Mouse (Mus musculus) limb, embryonic 15.5 days (tissue): ENCODE results near the gene Cep112. TPM values are rescaled to one million over a fixed set of nuclear protein-coding genes. Genes with fewer than 3 reads are reported as not detected.
"Not testable (repeated sequence)": the region's sequence is repeated elsewhere in the genome, so short reads cannot be mapped to it uniquely, and the experiment has no call there.

Source experiments
- ATAC-seq: fragments of 200-750 bp; cut with Nextera tagmentation; 2 replicates; pipeline ENCODE4 v1.8.0; 2017; ENCODE audit warnings: low read depth, moderate TSS enrichment; ENCODE audit not compliant: insufficient number of reproducible peaks, low FRiP score, low TSS enrichment
- H3K27ac ChIP-seq: fragments of 300-500 bp; sonication (generic); 2 replicates; pipeline ENCODE4 v1.5.1; 2015; ENCODE audit warnings: moderate library complexity, mild to moderate bottlenecking, inconsistent platforms
- H3K27me3 ChIP-seq: fragments of 300-500 bp; sonication (generic); 2 replicates; pipeline ENCODE4 v1.6.1; 2015; ENCODE audit warnings: inconsistent platforms
- H3K36me3 ChIP-seq: fragments of 300-500 bp; sonication (generic); 2 replicates; pipeline ENCODE4 v1.6.1; 2015; ENCODE audit warnings: inconsistent platforms
- H3K4me1 ChIP-seq: fragments of 300-500 bp; sonication (generic); 2 replicates; pipeline ENCODE4 v1.6.1; 2015; ENCODE audit warnings: inconsistent platforms
- H3K4me2 ChIP-seq: fragments of 300-500 bp; sonication (generic); 2 replicates; pipeline ENCODE4 v1.6.1; 2015; ENCODE audit warnings: mild to moderate bottlenecking, inconsistent platforms
- H3K4me3 ChIP-seq: fragments of 300-500 bp; sonication (generic); 2 replicates; pipeline ENCODE4 v1.5.1; 2015; ENCODE audit warnings: mild to moderate bottlenecking, inconsistent platforms
- H3K9ac ChIP-seq: fragments of 300-500 bp; sonication (generic); 2 replicates; pipeline ENCODE4 v1.6.1; 2015; ENCODE audit warnings: inconsistent platforms
- H3K9me3 ChIP-seq: fragments of 300-500 bp; sonication (generic); 2 replicates; pipeline ENCODE4 v1.6.1; 2016; ENCODE audit warnings: inconsistent platforms
- WGBS: fragments of 180-500 bp; shearing (Covaris S2); methylation state at CpG from one replicate; pipeline ENCODE4 v1.1.7; 2015; 5-methylcytosine and 5-hydroxymethylcytosine counted together
- polyA plus RNA-seq: library from polyadenylated mRNA; unstranded; fragments of >200 nt; fragmentation: Nextera tagmentation; extraction: Ambion mirVana; gene quantifications from 2 replicates; pipeline ENCODE4 v1.2.1, GENCODE M21; 2015

Cep112 gene
- polyA plus RNA-seq, 1 experiment from 2014 or later = 15.0 TPM

GRCm38 (mm10) chr11:108858846-108859245, 433.9 kb downstream of the Cep112 start:
- Histone ChIP-seq H3K27me3 (no peaks in the 10 kb centered on the region), H3K9me3 (no peaks in the 10 kb centered on the region), H3K4me1 (peaks cover 19% of the 10 kb centered on the region), H3K36me3 (no peaks in the 10 kb centered on the region), H3K27ac (peak overlapping the region; percentile 23), H3K4me3 (no peak overlapping the region), H3K9ac (no peak overlapping the region), H3K4me2 (no peak overlapping the region)
- ATAC-seq = no peak
- WGBS = 67% methylated on average over 6 of the region's 6 CpGs

GRCm38 (mm10) chr11:108862360-108862759, 437.4 kb downstream of the Cep112 start:
- no peak overlapping the region for H3K4me3 ChIP-seq
- WGBS = 69% methylated on average over 6 of the region's 6 CpGs
- H3K9me3 ChIP-seq = no peaks in the 10 kb centered on the region
- no peaks in the 10 kb centered on the region for H3K27me3 ChIP-seq
- no peak overlapping the region for H3K9ac ChIP-seq
- peaks cover 16% of the 10 kb centered on the region for H3K4me1 ChIP-seq
- no peak for ATAC-seq
- H3K36me3 ChIP-seq = no peaks in the 10 kb centered on the region
- no peak overlapping the region for H3K27ac ChIP-seq
- no peak overlapping the region for H3K4me2 ChIP-seq

- Histone ChIP-seq H3K27ac (no peak overlapping the region), H3K9ac (no peak overlapping the region), H3K9me3 (no peaks in the 10 kb centered on the region), H3K27me3 (no peaks in the 10 kb centered on the region), H3K4me2 (no peak overlapping the region), H3K4me3 (no peak overlapping the region), H3K36me3 (no peaks in the 10 kb centered on the region), H3K4me1 (peaks cover 4% of the 10 kb centered on the region; the same call in 1 of the 2 replicates)
- no peak for ATAC-seq
- 42% methylated on average over 8 of the region's 8 CpGs for WGBS
Observed at GRCm38 (mm10) chr11:108865746-108866145, 440.8 kb downstream of the Cep112 start.

DNA sequence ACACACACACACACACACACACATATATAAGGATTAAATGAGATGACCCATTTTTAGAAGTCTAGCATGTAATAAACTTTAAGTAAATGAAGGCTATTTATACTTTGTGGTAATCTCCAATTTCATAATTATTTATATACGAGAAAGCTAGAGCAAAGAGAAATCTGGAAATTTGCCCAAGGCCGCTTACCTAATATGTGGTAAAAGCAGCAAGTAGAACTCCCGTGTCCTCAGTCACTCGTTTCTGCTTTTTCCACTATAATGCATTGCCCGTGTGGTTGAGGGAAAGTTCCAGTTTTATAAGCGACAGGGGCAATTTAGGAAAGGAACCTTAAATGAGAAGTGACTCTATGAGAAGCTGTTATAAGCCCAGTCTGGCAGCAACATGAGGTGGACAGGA, 442.5 kb downstream of the Cep112 start:
- H3K9me3 ChIP-seq = no peaks in the 10 kb centered on the region
- no peak for ATAC-seq
- H3K4me1 ChIP-seq = peaks cover 4% of the 10 kb centered on the region; the same call in 1 of the 2 replicates
- H3K36me3 ChIP-seq = no peaks in the 10 kb centered on the region
- H3K4me3 ChIP-seq = no peak overlapping the region
- H3K27ac ChIP-seq = peak overlapping the region; percentile 47
- no peaks in the 10 kb centered on the region for H3K27me3 ChIP-seq
- no peak overlapping the region for H3K4me2 ChIP-seq
- 31% methylated on average over 6 of the region's 6 CpGs for WGBS
- H3K9ac ChIP-seq = no peak overlapping the region

DNA sequence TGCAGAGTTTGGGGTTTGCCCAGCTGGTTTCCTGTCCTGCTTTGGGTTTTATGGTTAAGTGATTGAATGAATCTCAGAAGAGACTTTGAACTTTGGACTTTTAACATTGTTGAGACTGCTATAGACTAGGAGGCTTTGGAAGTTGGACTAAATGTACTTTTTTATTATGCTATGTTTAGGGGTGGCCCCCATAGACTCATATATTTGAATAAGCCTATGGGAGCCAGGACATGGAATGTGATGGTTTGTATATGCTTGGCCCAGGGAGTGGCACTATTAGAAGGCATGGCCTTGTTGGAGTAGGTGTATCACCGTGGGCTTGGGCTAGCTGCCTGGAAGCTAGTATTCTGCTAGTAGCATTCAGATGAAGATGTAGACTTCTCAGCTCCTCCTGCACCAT, 446.3 kb downstream of the Cep112 start:
- not testable (repeated sequence) for H3K27ac ChIP-seq, H3K36me3 ChIP-seq, ATAC-seq, H3K9ac ChIP-seq, H3K4me3 ChIP-seq, H3K9me3 ChIP-seq, H3K4me1 ChIP-seq, H3K4me2 ChIP-seq, H3K27me3 ChIP-seq
- 82% methylated on average over 1 of the region's 1 CpGs for WGBS

DNA sequence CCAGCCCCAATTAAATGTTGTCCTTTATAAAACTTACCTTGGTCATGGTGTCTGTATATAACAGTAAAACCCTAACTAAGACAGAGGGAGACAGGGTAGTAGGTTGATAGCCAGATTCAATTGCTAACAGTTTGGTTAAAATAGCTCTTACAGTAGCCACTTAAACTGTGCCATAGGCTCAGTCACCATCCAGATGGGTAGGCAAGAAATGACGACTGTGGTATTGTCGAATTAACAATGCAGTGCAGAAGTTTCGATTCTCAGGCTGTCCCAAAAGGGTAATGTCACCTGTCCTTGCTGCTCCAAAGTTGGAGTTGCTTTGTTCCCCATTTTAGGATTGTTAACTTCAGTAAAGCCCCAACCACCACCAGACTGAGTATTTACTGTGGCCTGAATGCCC, 446.8 kb downstream of the Cep112 start:
- H3K4me2 ChIP-seq = no peak overlapping the region
- peaks cover 5% of the 10 kb centered on the region; the same call in 1 of the 2 replicates for H3K4me1 ChIP-seq
- H3K9ac ChIP-seq = no peak overlapping the region
- no peak overlapping the region for H3K27ac ChIP-seq
- H3K36me3 ChIP-seq = no peaks in the 10 kb centered on the region
- H3K9me3 ChIP-seq = no peaks in the 10 kb centered on the region
- ATAC-seq = no peak
- WGBS = 89% methylated on average over 3 of the region's 3 CpGs
- H3K4me3 ChIP-seq = no peak overlapping the region
- H3K27me3 ChIP-seq = no peaks in the 10 kb centered on the region

GRCm38 (mm10) chr11:108876633-108877205, 451.7 kb downstream of the Cep112 start:
- H3K9me3 ChIP-seq = no peaks in the 10 kb centered on the region
- H3K9ac ChIP-seq = no peak overlapping the region
- no peaks in the 10 kb centered on the region for H3K27me3 ChIP-seq
- no peak overlapping the region for H3K4me2 ChIP-seq
- no peak overlapping the region for H3K4me3 ChIP-seq
- ATAC-seq = no peak
- 40% methylated on average over 7 of the region's 7 CpGs for WGBS
- no peaks in the 10 kb centered on the region for H3K36me3 ChIP-seq
- peaks cover 8% of the 10 kb centered on the region; the same call in 1 of the 2 replicates for H3K4me1 ChIP-seq
- H3K27ac ChIP-seq = no peak overlapping the region

DNA sequence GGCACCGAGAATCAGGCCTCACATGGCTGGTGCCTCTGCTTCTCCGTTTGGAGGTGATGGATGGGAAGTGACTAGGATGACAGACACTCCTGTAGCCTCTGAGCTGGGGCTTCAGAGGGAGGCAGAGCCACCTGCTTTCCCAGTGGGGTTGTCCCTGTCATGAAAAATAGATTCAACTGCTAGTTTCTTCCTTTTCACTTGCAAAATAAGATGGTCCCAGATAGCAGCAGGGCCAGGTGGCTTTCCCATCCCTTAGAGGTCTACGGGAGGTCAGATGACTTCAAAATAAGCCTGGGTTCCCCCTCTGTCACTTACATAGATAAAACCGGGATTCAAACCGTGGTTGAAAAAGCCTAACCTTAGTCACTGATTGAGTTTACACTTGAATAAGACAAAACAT, 452.5 kb downstream of the Cep112 start:
- 75% methylated on average over 5 of the region's 5 CpGs for WGBS
- ATAC-seq = no peak
- H3K4me3 ChIP-seq = no peak overlapping the region
- no peaks in the 10 kb centered on the region for H3K27me3 ChIP-seq
- H3K9me3 ChIP-seq = no peaks in the 10 kb centered on the region
- no peak overlapping the region for H3K4me2 ChIP-seq
- peaks cover 9% of the 10 kb centered on the region; the same call in 1 of the 2 replicates for H3K4me1 ChIP-seq
- H3K36me3 ChIP-seq = no peaks in the 10 kb centered on the region
- no peak overlapping the region for H3K9ac ChIP-seq
- no peak overlapping the region for H3K27ac ChIP-seq

DNA sequence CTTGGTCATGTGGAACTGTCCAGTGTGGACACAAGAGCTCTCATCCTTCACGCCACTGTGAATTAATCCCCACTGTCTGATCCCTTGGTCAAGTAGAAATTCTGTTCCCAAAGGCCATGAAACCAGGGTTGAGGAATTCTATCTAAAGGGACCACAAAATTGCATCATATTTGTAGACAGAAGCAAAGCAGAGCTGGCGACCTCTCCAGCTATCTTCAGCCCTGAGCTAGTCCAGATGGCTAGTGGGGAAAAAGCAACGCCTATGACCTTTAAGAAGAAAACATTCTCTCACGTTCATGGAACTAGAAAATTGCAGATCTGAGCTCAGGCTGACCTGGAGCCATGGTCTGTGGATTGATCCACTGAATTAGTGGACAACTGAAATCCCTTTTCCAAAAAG, 455.6 kb downstream of the Cep112 start:
- no peak overlapping the region for H3K4me3 ChIP-seq
- no peaks in the 10 kb centered on the region for H3K9me3 ChIP-seq
- H3K4me1 ChIP-seq = peaks cover 10% of the 10 kb centered on the region; the same call in 1 of the 2 replicates
- no peaks in the 10 kb centered on the region for H3K36me3 ChIP-seq
- H3K4me2 ChIP-seq = no peak overlapping the region
- no peaks in the 10 kb centered on the region for H3K27me3 ChIP-seq
- no peak overlapping the region for H3K27ac ChIP-seq
- no peak overlapping the region for H3K9ac ChIP-seq
- WGBS = 82% methylated on average over 4 of the region's 4 CpGs
- ATAC-seq = no peak

DNA sequence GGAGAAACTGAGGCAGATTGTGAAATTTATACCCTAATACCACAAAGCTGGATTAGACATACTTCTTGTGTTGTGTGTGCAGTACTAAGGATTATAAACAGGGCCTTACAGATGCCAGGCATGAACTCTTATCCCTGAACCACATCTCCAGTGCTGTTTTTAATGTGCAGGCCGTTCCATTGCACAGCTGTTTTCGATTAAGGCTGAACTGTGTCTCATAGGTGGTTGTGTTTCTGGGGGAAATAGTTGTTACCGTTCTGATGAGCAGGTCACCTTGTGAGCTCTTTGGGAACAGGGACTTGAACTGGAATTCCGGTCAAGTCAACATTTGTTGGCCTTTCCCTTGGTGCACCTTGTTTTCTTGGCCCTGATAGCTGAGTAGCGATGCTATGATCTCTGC, 456.7 kb downstream of the Cep112 start:
- H3K4me2 ChIP-seq = no peak overlapping the region
- no peak overlapping the region for H3K4me3 ChIP-seq
- H3K4me1 ChIP-seq = peaks cover 11% of the 10 kb centered on the region; the same call in 1 of the 2 replicates
- no peak overlapping the region for H3K27ac ChIP-seq
- H3K9ac ChIP-seq = no peak overlapping the region
- no peaks in the 10 kb centered on the region for H3K27me3 ChIP-seq
- ATAC-seq = no peak
- H3K36me3 ChIP-seq = no peaks in the 10 kb centered on the region
- no peaks in the 10 kb centered on the region for H3K9me3 ChIP-seq
- WGBS = 44% methylated on average over 5 of the region's 5 CpGs

DNA sequence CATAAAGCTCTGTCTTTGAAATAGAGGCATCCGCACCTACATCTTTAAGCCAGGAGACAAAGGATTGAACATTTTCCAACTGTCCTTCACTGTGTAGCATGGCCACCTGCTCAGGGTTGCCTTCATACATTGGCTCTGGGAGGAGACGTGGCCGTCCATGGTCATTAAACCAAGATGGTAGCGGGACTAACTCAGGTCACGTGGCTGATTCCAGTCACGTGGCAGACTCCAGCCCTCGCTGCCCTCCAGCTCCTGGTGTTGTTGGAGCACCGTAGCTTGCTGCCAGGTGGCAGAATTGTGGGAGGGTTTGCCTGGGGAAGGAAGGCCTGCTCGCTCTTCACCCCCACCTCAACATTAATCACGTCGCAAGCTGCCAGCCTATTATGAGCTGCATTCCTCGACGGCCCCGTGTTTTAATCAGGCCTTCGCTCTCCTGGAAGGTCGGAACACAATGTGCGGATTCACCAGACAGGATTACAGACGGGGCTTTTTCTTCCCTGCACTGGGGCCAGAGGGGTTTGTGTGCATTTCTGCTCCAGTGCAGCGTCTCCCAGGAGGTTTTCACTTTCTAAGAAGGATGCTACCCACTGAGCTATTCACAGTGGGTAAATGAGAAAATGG, 460.4 kb downstream of the Cep112 start:
- H3K4me1 ChIP-seq = peaks cover 28% of the 10 kb centered on the region
- H3K36me3 ChIP-seq = no peaks in the 10 kb centered on the region
- no peaks in the 10 kb centered on the region for H3K27me3 ChIP-seq
- no peak overlapping the region for H3K4me3 ChIP-seq
- no peak overlapping the region for H3K9ac ChIP-seq
- H3K4me2 ChIP-seq = no peak overlapping the region
- ATAC-seq = no peak
- no peaks in the 10 kb centered on the region for H3K9me3 ChIP-seq
- no peak overlapping the region for H3K27ac ChIP-seq
- WGBS = 52% methylated on average over 19 of the region's 19 CpGs

DNA sequence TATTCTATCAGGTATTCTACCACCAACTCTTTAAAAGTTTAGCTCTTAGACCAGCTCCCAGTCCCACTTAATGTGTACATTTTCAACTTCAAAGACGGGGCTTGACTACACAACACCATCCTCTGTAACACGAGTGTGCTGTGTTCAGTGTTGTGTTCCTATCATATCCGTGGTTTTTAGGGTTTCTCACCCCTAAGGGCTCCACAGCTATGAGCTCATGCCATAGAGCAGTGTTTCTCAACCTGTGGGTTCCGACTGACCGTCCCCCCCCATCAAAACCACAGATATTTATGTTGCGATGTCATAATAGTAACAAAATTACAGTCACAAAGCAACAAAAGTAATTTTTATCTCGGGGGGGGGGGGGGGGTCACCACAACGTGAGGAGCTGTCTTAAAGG, 461.1 kb downstream of the Cep112 start:
- Histone ChIP-seq H3K27me3 (no peaks in the 10 kb centered on the region), H3K36me3 (no peaks in the 10 kb centered on the region), H3K9ac (no peak overlapping the region), H3K4me3 (no peak overlapping the region), H3K4me1 (peaks cover 35% of the 10 kb centered on the region), H3K4me2 (no peak overlapping the region), H3K27ac (0 out of 2 replicates have a peak overlapping the region, but pooled peaks have one; percentile 14), H3K9me3 (no peaks in the 10 kb centered on the region)
- 70% methylated on average over 8 of the region's 8 CpGs for WGBS
- no peak for ATAC-seq
